Mouse (Mus musculus) brain, embryonic 14.5 days (tissue): ENCODE results near the gene Ces3b.

Source experiments
- CTCF ChIP-seq: fragments of 200-500 bp; IDR thresholded peaks from 2 replicates; pipeline ENCODE4 v1.5.1; 2012; ENCODE audit warnings: inconsistent platforms, mild to moderate bottlenecking, moderate library complexity, borderline replicate concordance; ENCODE audit not compliant: insufficient read depth, insufficient read length; ENCODE audit errors: extremely low read depth
- POLR2A ChIP-seq: fragments of 200-500 bp; IDR thresholded peaks from 2 replicates; pipeline ENCODE4 v1.6.1; 2012; ENCODE audit warnings: mild to moderate bottlenecking, inconsistent platforms, borderline replicate concordance; ENCODE audit not compliant: poor library complexity, insufficient read depth, insufficient read length, severe bottlenecking; ENCODE audit errors: extremely low read depth

DNA sequence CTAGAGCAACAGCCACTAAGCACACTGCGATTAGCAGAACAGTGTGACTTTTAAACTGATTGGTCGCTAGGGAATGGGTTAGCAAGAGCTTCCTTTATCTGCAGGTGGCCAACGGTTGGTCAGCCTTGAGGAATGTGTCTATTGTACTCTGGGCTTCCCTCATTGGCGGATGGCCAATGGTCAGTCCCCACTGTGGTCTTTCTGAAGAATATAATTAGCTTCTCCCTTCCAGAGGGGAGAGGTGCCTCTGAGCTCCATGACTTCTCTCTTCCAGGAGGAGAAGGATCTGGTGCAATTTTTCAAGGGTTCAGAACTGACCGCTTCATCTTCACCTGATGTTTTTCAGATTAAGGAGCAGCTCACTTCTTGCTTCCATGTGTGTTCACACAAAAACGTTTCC is 6.5 kb upstream of the Ces3b start:
- no peak for TF ChIP-seq POLR2A
- TF ChIP-seq CTCF, result no peak
